ENCODE assay signal across 22 mouse cellular contexts in genomic region chr2:59239841-59240395, GRCm38 (mm10).
DNase-seq lines count a peak whose midpoint lies in the region; ATAC-seq and TF ChIP-seq lines count a peak whose summit lies in the region.
"Had no signal": no experiment of that assay in that cellular context is flagged by ENCODE, and none has a peak within 500 bp of the region (broad histone marks: within the 10 kb centered on the region; RNA-seq: fewer than 3 reads in every experiment).

No protein-coding gene starts in this region.

- no peaks in the 10 kb centered on the region for H3K36me3 ChIP-seq in liver, postnatal 0 days (replicated peaks; ENCODE audit: insufficient read depth, low read length)
- H3K36me3 ChIP-seq: midbrain, embryonic 15.5 days had no signal

- peaks cover 2% of the 10 kb centered on the region; the same call in 1 of the 2 replicates for H3K4me1 ChIP-seq in lung, adult 2 months (ENCODE audit: control insufficient read depth, insufficient read depth, low read length)
- no peaks in the 10 kb centered on the region for H3K4me1 ChIP-seq in liver, postnatal 0 days (ENCODE audit: insufficient read depth)
- H3K4me1 ChIP-seq: midbrain, embryonic 15.5 days had no signal

- no peak for TF ChIP-seq EP300 in liver, postnatal 0 days (IDR thresholded peaks at IDR 0.05; ENCODE audit: low read depth)

- H3K9ac ChIP-seq in liver, postnatal 0 days (replicated peaks), result no peak overlapping the region
- H3K9ac ChIP-seq: lung, embryonic 14.5 days; midbrain, embryonic 15.5 days had no signal

- DNase-seq in adrenal gland, adult (ENCODE audit: inconsistent age in 2 of 2, low spot score in 1 of 2), result peak; percentile 35 to 59
- DNase-seq in adrenal gland, postnatal 4 days (ENCODE audit: low spot score in 2 of 2), result no peak
- peak; percentile 15 to 68 for DNase-seq in kidney, postnatal 25 days
- no peak for DNase-seq in kidney, adult 8-10 months
- peak; percentile 12 for DNase-seq in lung, postnatal 36 days
- DNase-seq in lung, adult 2 months, result no peak
- DNase-seq in liver, postnatal 0 days, result no peak
- no peak for DNase-seq in layer of hippocampus, postnatal 36 days
- DNase-seq: cerebellum, postnatal 10 days; embryo, embryonic 11 days; gastrocnemius, postnatal 36 days; heart, postnatal 14 days; lung, embryonic 14.5 days; retina, postnatal 1 day; right cerebral cortex, postnatal 4 days; thymus, postnatal 4 days had no signal

- 63% methylated on average over 10 of the region's 10 CpGs for WGBS in lung, adult 2 months
- 69% methylated on average over 10 of the region's 10 CpGs for WGBS in liver, postnatal 0 days (ENCODE audit: insufficient replicate concordance)

- no peak overlapping the region for H3K27ac ChIP-seq in liver, postnatal 0 days (ENCODE audit: low read depth)
- H3K27ac ChIP-seq: kidney, postnatal 0 days; midbrain, embryonic 15.5 days had no signal

- H3K9me3 ChIP-seq in liver, postnatal 0 days (ENCODE audit: low read length), result peaks cover 2% of the 10 kb centered on the region; the same call in 1 of the 2 replicates
- H3K9me3 ChIP-seq: midbrain, embryonic 15.5 days had no signal

- TF ChIP-seq POLR2A in lung, adult 2 months (IDR thresholded peaks at IDR 0.05; ENCODE audit: borderline replicate concordance, extremely low read depth, low read depth, low read length), result no peak

- H3K4me2 ChIP-seq in liver, postnatal 0 days (ENCODE audit: low read depth, low read length), result no peak overlapping the region
- H3K4me2 ChIP-seq: heart, embryonic 11.5 days; lung, embryonic 14.5 days; midbrain, embryonic 15.5 days had no signal

- TF ChIP-seq CTCF in lung, adult 2 months (IDR thresholded peaks at IDR 0.05; ENCODE audit: insufficient read depth, low read length), result no peak
- no peak for TF ChIP-seq CTCF in liver, postnatal 0 days (IDR thresholded peaks at IDR 0.05; ENCODE audit: low read depth)

- no peak overlapping the region for H3K4me3 ChIP-seq in lung, adult 2 months (replicated peaks; ENCODE audit: extremely low read depth, low read depth, low read length)
- no peak overlapping the region for H3K4me3 ChIP-seq in liver, postnatal 0 days (ENCODE audit: low read depth, low read length)
- H3K4me3 ChIP-seq: megakaryocyte, embryonic 14.5 days; midbrain, embryonic 15.5 days had no signal

- no peaks in the 10 kb centered on the region for H3K27me3 ChIP-seq in liver, postnatal 0 days (ENCODE audit: insufficient read depth, low read length)
- H3K27me3 ChIP-seq: megakaryocyte, embryonic 14.5 days; midbrain, embryonic 15.5 days had no signal

- peak; percentile 47 for ATAC-seq in liver, postnatal 0 days
- ATAC-seq: CD4-positive, CD25-positive, alpha-beta regulatory T cell, adult 4 months; hindbrain, embryonic 16.5 days; midbrain, embryonic 15.5 days had no signal

Comparison
In these comparisons a context has a peak if more than half of its experiments do, and no peak if none do; other contexts are left out.
1. DNase-seq: peak in adrenal gland, adult (2 of 2), kidney, postnatal 25 days (2 of 2) and lung, postnatal 36 days (single experiment); none in adrenal gland, postnatal 4 days (0 of 2), kidney, adult 8-10 months (0 of 2), lung, adult 2 months (single experiment), liver, postnatal 0 days (single experiment) and layer of hippocampus, postnatal 36 days (0 of 2).